Mouse (Mus musculus) C3H10T1/2 (cell line): ENCODE data around the gene Lage3. TPM values are rescaled to one million over a fixed set of nuclear protein-coding genes. Genes with fewer than 3 reads are reported as not detected.

ENCODE experiments used
- polyA plus RNA-seq, 2 experiments: library from polyadenylated mRNA; unstranded; fragments of >200 nt; fragmentation: generic; extraction: Trizol; gene quantifications; one replicate each; pipeline ENCODE4 v1.2.1; 2012; ENCODE audit warnings: missing spikeins in 2 of 2

The Lage3 gene
- polyA plus RNA-seq: 100 to 1,000 TPM in 1 of 2 experiments, 10 to 100 TPM in 1; 80.4 to 114 TPM

DNA sequence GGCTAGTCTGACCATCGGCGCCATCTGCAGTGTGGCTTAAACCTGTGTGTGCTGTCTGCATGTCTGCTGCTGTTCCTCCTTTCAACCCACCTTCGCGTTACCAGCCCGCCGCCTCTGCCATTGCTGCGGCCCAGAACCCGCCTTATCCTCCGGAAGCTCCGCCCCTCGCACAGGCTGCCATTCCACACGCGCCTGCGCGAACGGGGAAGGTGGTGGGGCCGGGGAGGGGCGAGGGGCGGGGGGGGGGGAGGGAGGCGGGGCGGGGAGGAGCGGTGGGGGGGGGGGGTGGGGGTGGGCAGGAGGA, at the start of gene Lage3:
Gene Lage3, minus strand, starts transcription at position 152 of the 304 bp plus-strand sequence.

DNA sequence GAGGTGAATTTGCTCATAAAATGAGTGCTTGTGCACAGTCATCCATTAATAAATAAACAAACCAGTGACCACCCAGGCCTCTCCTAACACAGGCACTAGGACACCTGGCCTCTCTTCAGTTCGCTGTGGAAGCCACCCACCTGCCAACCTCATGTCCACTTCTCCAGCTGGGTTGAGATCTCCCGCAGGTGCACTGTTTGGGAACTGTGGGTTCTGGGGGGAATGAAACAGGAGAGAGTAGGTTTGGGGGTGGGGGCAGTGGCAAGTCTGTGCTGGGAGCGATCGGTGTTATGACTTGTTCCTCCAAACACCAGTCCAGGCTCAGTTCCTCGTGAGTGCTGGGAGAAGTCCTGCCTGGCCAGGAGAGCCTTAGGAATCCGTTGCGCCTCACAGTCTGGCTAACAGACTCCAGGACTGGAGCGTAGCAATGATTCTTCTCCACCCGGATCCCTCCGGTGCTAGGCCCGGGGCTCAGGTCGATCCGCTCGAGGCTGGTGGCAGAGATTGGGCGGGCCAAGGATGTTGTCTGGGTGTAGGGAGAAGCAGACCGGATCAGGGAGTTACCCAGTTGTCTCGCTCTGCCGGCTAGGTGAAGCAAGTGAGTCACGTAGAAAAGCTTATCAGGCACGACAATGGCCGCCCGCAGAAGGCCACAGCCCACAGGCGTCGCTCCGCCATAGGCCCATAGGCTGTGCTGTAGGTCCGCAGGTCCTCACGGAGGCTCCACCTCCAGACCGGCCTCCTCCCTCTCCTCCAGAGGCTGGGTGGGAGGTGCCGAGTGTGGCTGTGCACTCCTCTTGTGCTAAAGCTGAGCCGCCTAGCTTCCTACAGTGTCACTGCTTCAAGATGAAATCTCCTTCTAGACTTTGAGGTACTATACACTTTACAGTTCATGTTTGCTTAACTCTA, 39.4 kb upstream of the Lage3 start, which contains the start of the genes Fam3a and Ikbkg:
Gene Fam3a, minus strand, starts transcription at position 738 of the 909 bp plus-strand sequence.
Gene Ikbkg, plus strand, starts transcription at position 756 of the 909 bp plus-strand sequence.

DNA sequence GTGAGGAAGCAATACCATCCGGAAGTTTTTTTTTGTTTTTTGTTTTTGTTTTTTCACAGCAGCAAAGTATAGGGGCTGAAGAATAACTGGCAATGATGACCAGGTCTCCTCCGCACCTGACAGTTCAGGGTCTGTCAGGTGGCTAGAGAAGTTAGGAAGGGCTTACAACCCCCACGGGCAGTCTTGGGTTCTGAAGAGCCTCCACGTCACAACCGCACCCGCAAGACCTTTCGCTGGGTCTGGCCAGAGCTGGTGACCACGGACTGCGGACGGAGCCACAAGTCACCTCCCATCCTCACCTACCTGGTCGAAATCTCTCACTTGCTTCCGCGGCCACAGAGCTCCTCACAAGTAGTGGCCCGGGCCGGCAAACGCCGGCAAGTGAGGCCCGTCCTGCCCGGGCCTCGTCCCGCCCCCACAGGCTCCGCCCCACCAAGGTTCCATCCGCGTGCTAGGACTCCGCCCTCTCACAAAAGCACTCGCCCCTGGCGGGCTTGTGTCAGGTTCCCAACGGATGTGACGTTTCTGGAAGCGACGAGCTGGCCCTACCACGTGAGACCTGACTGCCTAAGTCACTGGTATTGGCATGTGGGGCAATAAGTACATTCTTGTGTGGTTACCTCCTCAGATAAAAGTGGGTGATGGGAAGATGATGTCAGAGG, 19.6 kb upstream of the Lage3 start, which contains the start of the genes Ubl4a and Slc10a3:
Gene Ubl4a, minus strand, starts transcription at position 331 of the 662 bp plus-strand sequence.
Gene Slc10a3, minus strand, starts transcription at position 462 of the 662 bp plus-strand sequence.

DNA sequence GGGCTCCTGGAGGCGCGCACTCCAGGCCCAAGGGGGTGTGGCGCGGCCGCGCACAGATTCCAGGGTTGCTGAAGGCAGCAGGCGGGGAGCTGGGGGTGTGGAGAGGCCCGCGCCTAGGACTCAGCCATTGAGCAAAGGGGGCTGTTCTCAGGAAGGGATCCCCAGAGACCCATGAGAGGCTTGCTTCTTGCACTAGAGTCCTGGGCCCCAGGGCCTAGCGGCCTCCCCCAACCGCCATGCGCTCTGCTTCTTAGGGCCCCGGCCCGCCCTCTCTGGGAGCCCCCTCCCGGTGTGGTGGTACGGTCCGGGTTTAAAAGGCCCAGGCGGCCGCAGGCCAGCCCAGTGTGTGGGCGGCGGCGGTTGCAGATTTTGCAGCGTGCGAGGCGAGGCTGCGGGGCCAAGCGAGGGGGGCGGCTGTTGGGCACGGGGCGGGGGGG, 24.7 kb downstream of the Lage3 start, which contains the start of gene Plxna3:
Gene Plxna3, plus strand, starts transcription at position 342 of the 437 bp plus-strand sequence.

DNA sequence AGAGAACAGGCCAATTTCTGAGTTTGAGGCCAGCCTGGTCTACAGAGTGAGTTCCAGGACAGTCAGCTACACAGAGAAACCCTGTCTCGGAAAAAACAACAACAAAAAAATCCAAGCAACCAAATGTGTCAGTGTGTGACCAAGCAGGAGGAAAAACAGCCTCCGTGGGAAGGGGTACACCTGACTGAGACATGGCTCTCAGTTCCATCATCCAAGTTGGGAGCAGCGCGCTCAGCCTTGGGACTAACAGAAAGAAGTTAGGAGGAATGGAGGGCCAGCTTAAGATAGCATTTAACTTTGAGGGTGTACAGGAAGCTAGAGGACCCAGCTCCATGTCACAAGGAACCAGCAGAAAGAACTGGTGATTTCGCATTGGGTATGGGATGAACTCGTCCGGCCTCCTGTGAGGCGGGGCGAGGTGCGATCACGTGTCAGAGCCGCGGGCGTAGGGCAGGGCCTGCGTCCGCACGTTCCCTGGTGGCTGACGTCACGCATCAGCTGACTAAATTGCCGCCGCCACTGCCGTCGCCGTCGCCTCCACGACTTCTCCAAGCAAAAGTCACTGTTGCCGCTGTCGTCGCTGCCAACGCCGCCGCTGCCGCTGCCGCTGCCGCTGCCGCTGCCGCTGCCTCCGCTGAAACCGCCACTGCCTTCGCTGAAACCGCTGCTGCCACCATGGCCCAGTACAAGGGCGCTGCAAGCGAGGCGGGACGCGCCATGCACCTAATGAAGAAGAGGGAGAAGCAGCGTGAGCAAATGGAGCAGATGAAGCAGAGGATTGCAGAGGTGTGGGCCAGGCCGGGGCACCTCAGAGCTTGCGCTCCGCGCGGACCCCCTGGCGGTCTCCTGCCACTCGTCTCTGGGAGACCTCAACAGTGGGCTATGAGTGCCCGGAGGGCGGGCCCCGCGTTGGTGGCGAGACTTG, 40.6 kb downstream of the Lage3 start, which contains the start of gene Fam50a:
Gene Fam50a, plus strand, starts transcription at position 494 of the 925 bp plus-strand sequence.

DNA sequence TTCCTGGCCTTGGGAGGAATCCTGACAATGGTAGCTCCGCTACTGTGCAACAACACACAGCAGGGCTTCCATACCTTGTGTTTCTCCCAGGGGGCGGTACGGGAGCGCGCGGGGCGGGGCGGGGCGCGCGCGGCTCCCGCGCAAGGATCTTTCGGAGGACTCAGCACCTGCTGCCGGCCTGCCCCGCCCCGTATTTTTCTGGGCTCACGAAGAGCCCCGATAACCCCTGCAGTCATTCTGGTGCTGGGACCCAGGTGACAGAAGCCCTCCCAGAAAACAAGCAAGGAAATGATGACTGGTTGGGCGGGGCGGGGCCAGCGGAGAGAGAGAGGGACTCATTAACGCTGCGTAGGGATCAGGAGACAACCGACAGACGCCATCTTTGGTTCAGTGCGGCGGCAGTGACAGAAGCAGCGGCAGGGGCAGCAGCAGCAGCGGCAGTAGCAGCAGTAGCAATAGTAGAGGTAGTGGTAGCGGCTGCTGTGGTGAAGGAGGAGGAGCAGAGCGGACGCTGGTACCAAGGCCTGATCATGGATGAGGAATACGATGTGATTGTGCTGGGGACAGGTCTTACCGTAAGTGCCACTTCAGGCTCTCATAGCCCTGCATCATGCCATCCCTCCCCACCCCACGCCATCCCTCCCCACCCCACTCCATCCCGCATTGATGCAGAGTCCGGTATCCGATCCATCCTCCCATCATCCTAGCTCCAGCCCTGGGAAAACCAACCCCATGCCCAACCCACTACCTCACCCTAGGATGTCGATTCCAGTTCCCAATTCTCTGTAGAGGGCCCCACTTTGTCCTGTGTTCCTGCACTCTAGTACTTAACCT, 48.3 kb downstream of the Lage3 start, which contains the start of gene Gdi1:
Gene Gdi1, plus strand, starts transcription at position 132 of the 834 bp plus-strand sequence.

Other genes starting within 250 kb of the Lage3 start
- under 1 TPM; 0.05 to 0.50 TPM for gene Opn1mw, start 226.2 kb downstream of the Lage3 start, polyA plus RNA-seq
- gene Mecp2, start 218.3 kb downstream of the Lage3 start, polyA plus RNA-seq: 1 to 10 TPM; 6.4 to 8.6 TPM
- gene Tex28, start 185.8 kb downstream of the Lage3 start, polyA plus RNA-seq: not detected
- gene Tktl1, start 176.4 kb downstream of the Lage3 start, polyA plus RNA-seq: not detected
- 100 to 1,000 TPM; 461 to 590 TPM for gene Flna, start 103.8 kb downstream of the Lage3 start, polyA plus RNA-seq
- 100 to 1,000 TPM; 110 to 114 TPM for gene Emd, start 98.9 kb downstream of the Lage3 start, polyA plus RNA-seq
- gene Rpl10, start 82.8 kb downstream of the Lage3 start, polyA plus RNA-seq: 1,000 to 10,000 TPM; 3,936 to 5,898 TPM
- gene Taz, start 71.7 kb downstream of the Lage3 start, polyA plus RNA-seq: 10 to 100 TPM; 10.8 to 46.7 TPM
- gene Dnase1l1, start 71.3 kb downstream of the Lage3 start, polyA plus RNA-seq: 10 to 100 TPM in 1 of 2 experiments, 1 to 10 TPM in 1; 5.6 to 17.8 TPM
- gene Atp6ap1, start 56.5 kb downstream of the Lage3 start, polyA plus RNA-seq: 100 to 1,000 TPM in 1 of 2 experiments, 10 to 100 TPM in 1; 68.8 to 159 TPM
- gene Gdi1, start 48.6 kb downstream of the Lage3 start, polyA plus RNA-seq: 100 to 1,000 TPM in 1 of 2 experiments, 10 to 100 TPM in 1; 15.1 to 104 TPM
- gene Fam50a, start 40.6 kb downstream of the Lage3 start, polyA plus RNA-seq: 10 to 100 TPM; 36.1 to 51.7 TPM
- gene Plxna3, start 24.6 kb downstream of the Lage3 start, polyA plus RNA-seq: 10 to 100 TPM in 1 of 2 experiments, 1 to 10 TPM in 1; 2.9 to 29.9 TPM
- gene Ubl4a, start 19.6 kb upstream of the Lage3 start, polyA plus RNA-seq: 100 to 1,000 TPM in 1 of 2 experiments, 10 to 100 TPM in 1; 43.7 to 146 TPM
- 10 to 100 TPM; 16.1 to 17.9 TPM for gene Slc10a3, start 19.7 kb upstream of the Lage3 start, polyA plus RNA-seq
- gene Fam3a, start 39.7 kb upstream of the Lage3 start, polyA plus RNA-seq: 10 to 100 TPM; 12.8 to 47.3 TPM
- 10 to 100 TPM in 1 of 2 experiments, 1 to 10 TPM in 1; 7.0 to 15.8 TPM for gene Ikbkg, start 39.7 kb upstream of the Lage3 start, polyA plus RNA-seq
- gene G6pdx, start 75.6 kb upstream of the Lage3 start, polyA plus RNA-seq: 100 to 1,000 TPM in 1 of 2 experiments, 10 to 100 TPM in 1; 71.9 to 103 TPM
- not detected for gene Gm6880, start 127.8 kb upstream of the Lage3 start, polyA plus RNA-seq
- gene Olfr1326-ps1, start 221.3 kb upstream of the Lage3 start, polyA plus RNA-seq: not detected
- not detected for gene Olfr1325, start 239.1 kb upstream of the Lage3 start, polyA plus RNA-seq